Mouse (Mus musculus) thymus, adult 2 months (tissue): ENCODE measurements around the gene Shpk.

Source experiments
- CTCF ChIP-seq: fragments of 200-500 bp; IDR thresholded peaks from 2 replicates; pipeline ENCODE4 v1.5.1; 2012; ENCODE audit warnings: mild to moderate bottlenecking, control low read depth, low read length, moderate library complexity, borderline replicate concordance; ENCODE audit not compliant: control insufficient read depth, poor library complexity, insufficient read depth; ENCODE audit errors: extremely low read depth
- POLR2A ChIP-seq: fragments of 200-500 bp; IDR thresholded peaks from 2 replicates; pipeline ENCODE4 v1.6.1; 2012; ENCODE audit warnings: mild to moderate bottlenecking, low read length, control low read depth, moderate library complexity; ENCODE audit not compliant: control insufficient read depth, poor library complexity, insufficient read depth; ENCODE audit errors: extremely low read depth

- no peak for TF ChIP-seq CTCF
- TF ChIP-seq POLR2A, result no peak
Measured at GRCm38 (mm10) chr11:73198603-73199229, 544 bp upstream of the Shpk start, which contains the start of gene Ctns.
